Mouse (Mus musculus) thymus, postnatal 14 days (tissue): ENCODE measurements around the gene Ptprg.

Experiments used
- DNase-seq: peaks from one replicate; pipeline ENCODE4 v3.0.0; 2021

Gene Ptprg

GRCm38 (mm10) chr14:11553273-11553665 lies at the start of gene Ptprg:
TSS of gene Ptprg (plus strand) at chr14:11553532.
- DNase-seq = no peak

GRCm38 (mm10) chr14:11503803-11504365 lies 49.4 kb upstream of the Ptprg start:
- no peak for DNase-seq

GRCm38 (mm10) chr14:11510173-11510572 lies 43.2 kb upstream of the Ptprg start:
- DNase-seq = no peak

GRCm38 (mm10) chr14:11519171-11519570 lies 34.2 kb upstream of the Ptprg start:
- no peak for DNase-seq

- no peak for DNase-seq
These were observed 30.3 kb upstream of the Ptprg start for GRCm38 (mm10) chr14:11523052-11523451.

GRCm38 (mm10) chr14:11529591-11529990 lies 23.7 kb upstream of the Ptprg start:
- DNase-seq = no peak

GRCm38 (mm10) chr14:11534456-11534855 lies 18.9 kb upstream of the Ptprg start:
- DNase-seq = no peak

- no peak for DNase-seq
These were observed 17.2 kb upstream of the Ptprg start for GRCm38 (mm10) chr14:11536121-11536520.

GRCm38 (mm10) chr14:11551892-11552291 lies 1.4 kb upstream of the Ptprg start:
- DNase-seq = no peak

- DNase-seq = no peak
These were observed 635 bp upstream of the Ptprg start for GRCm38 (mm10) chr14:11552521-11553272.

- no peak for DNase-seq
These were observed 460 bp downstream of the Ptprg start for GRCm38 (mm10) chr14:11553679-11554305.

- no peak for DNase-seq
These were observed 1.1 kb downstream of the Ptprg start for GRCm38 (mm10) chr14:11554306-11555041.

GRCm38 (mm10) chr14:11555061-11555501 lies 1.7 kb downstream of the Ptprg start:
- no peak for DNase-seq

GRCm38 (mm10) chr14:11555521-11556355 lies 2.4 kb downstream of the Ptprg start:
- no peak for DNase-seq

- peak; percentile 6 for DNase-seq
These were observed 3.2 kb downstream of the Ptprg start for GRCm38 (mm10) chr14:11556356-11557130.

- DNase-seq = no peak
These were observed 5.2 kb downstream of the Ptprg start for GRCm38 (mm10) chr14:11558496-11558895.

GRCm38 (mm10) chr14:11560641-11561232 lies 7.4 kb downstream of the Ptprg start:
- DNase-seq = no peak

- DNase-seq = no peak
These were observed 8.1 kb downstream of the Ptprg start for GRCm38 (mm10) chr14:11561397-11561796.

GRCm38 (mm10) chr14:11562870-11563269 lies 9.5 kb downstream of the Ptprg start:
- DNase-seq = no peak

- DNase-seq = no peak
These were observed 10.3 kb downstream of the Ptprg start for GRCm38 (mm10) chr14:11563656-11564055.

GRCm38 (mm10) chr14:11564456-11564855 lies 11.1 kb downstream of the Ptprg start:
- DNase-seq = no peak
